Mouse (Mus musculus) large intestine, adult 2 months (tissue): ENCODE measurements around the gene Stat5a. TPM values are rescaled to one million over a fixed set of nuclear protein-coding genes. Genes with fewer than 3 reads are reported as not detected.
A peak's percentile ranks its signal among the peaks of the same experiment; 100 is the strongest.

Experiments used
- DNase-seq: peaks from one replicate; pipeline ENCODE4 v3.0.0-alpha.2; 2012; ENCODE audit warnings: low read depth, low spot score
- WGBS: fragments of 180-500 bp; shearing (Covaris S2); methylation state at CpG from one replicate; pipeline ENCODE4 v1.1.7; 2018; 5-methylcytosine and 5-hydroxymethylcytosine counted together
- polyA plus RNA-seq: library from polyadenylated mRNA; depleted of rRNA; stranded (reverse); fragments of >200 nt; gene quantifications from 2 replicates; pipeline ENCODE4 v1.2.3, GENCODE M21; 2012; rRNA removed

Stat5a gene
- polyA plus RNA-seq, 1 experiment, result 6.4 TPM

DNA sequence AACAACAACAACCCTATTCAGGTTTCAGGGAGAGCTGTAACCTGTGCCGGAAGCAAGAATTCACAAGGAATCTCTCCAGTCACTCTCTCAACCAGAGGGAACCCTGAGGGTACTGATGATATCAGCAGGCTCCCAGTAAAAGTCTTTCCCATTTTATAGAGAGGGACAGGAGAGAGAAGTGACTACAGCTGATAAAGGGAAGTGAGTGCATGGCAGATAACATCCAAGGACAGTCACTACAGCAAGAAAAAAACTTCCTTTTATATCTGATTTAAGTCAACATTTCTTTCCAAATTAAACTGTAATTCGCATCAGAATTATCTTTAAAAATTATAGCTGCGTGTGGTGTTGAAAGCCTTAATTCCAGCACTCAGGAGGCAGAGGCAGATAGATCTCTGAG lies 68.2 kb downstream of the Stat5a start:
- 81% methylated on average over 3 of the region's 3 CpGs for WGBS

DNA sequence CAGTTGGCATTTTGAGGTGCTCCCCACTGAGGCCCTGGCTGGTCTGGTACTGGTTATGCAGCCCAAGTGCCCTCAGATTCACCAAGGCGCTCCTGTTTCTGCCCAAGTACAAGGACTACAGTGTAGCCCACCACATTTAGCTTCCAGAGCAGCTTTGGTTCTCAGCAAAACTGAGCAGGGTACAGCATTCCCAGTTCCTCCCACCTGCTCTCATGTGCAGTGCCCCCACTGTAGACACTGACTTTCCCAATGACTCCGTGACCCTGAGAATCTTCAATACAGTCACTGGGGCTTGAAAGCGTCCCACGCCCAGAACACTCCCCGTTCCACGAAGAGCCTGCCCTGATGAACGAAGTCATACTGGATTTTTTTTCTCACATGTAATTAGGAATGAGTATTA lies 71.5 kb downstream of the Stat5a start:
- no peak for DNase-seq
- WGBS, result 35% methylated on average over 7 of the region's 7 CpGs

More for the DNA sequence above, 68.2 kb downstream of the Stat5a start:
- no peak for DNase-seq

DNA sequence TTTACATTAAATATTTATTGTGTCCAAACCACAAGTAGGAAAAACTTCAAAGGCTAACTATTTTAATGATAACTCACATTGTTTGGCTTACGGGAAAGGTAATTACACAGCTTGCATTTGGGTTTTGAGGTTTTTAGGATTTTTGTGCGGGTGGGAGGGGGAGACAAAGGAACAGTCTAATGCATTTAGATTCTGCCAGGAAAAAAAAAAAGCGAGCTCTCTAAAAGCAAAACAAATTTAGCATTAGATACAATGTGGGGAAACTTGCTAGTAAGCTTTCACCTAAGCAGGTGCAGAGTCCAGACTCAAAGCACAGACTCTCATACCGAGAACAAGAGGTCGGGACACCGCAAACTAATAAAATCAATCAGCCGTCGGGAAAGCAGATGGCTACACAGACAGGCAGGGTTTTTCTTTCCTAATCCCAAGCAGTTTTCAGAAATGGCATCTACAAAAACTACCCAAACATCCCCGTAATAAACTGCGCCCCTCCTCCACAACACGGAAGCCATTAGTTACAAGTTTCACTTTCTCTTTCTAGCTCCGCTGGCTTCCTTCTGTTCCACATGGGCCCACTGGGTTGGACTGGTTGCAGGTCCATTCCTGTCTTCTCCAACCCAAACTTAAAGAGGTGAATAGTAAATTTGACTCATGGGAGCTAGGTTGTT lies 72.2 kb downstream of the Stat5a start:
- WGBS, result 3% methylated on average over 12 of the region's 12 CpGs
- DNase-seq, result peak; percentile 59

Other genes with a start within 250 kb of the Stat5a start
- 88.6 and 112 TPM in 2 replicates for gene Nkiras2, start 240.1 kb upstream of the Stat5a start, polyA plus RNA-seq
- gene Dnajc7, start 239.2 kb upstream of the Stat5a start, polyA plus RNA-seq, result 53.6 and 60.9 TPM in 2 replicates
- gene Zfp385c, start 166.9 kb upstream of the Stat5a start, polyA plus RNA-seq, result 0.14 and 0.59 TPM in 2 replicates
- 6.2 and 11.5 TPM in 2 replicates for gene Dhx58, start 155.1 kb upstream of the Stat5a start, polyA plus RNA-seq
- gene Kat2a, start 146.9 kb upstream of the Stat5a start, polyA plus RNA-seq, result 23.5 and 26.7 TPM in 2 replicates
- not detected in 2 replicates for gene Hspb9, start 145.5 kb upstream of the Stat5a start, polyA plus RNA-seq
- 255 and 309 TPM in 2 replicates for gene Rab5c, start 121.1 kb upstream of the Stat5a start, polyA plus RNA-seq
- gene Kcnh4, start 99.4 kb upstream of the Stat5a start, polyA plus RNA-seq, result 0.06 and 0.08 TPM in 2 replicates
- gene Hcrt, start 96.4 kb upstream of the Stat5a start, polyA plus RNA-seq, result not detected in 2 replicates
- 8.5 and 9.8 TPM in 2 replicates for gene Ghdc, start 88.4 kb upstream of the Stat5a start, polyA plus RNA-seq
- 9.5 and 14.2 TPM in 2 replicates for gene Stat5b, start 8.6 kb upstream of the Stat5a start, polyA plus RNA-seq
- gene Stat3, start 80.2 kb downstream of the Stat5a start, polyA plus RNA-seq, result 102 and 120 TPM in 2 replicates
- gene Cavin1, start 111.5 kb downstream of the Stat5a start, polyA plus RNA-seq, result 33.4 and 36.4 TPM in 2 replicates
- 48.4 and 73.0 TPM in 2 replicates for gene Atp6v0a1, start 150.1 kb downstream of the Stat5a start, polyA plus RNA-seq
- 12.9 and 13.6 TPM in 2 replicates for gene Naglu, start 210.7 kb downstream of the Stat5a start, polyA plus RNA-seq
- 0.26 and 0.29 TPM in 2 replicates for gene Hsd17b1, start 219.1 kb downstream of the Stat5a start, polyA plus RNA-seq
- gene Coasy, start 223.2 kb downstream of the Stat5a start, polyA plus RNA-seq, result 38.1 and 46.5 TPM in 2 replicates
- gene Mlx, start 227.9 kb downstream of the Stat5a start, polyA plus RNA-seq, result 144 and 164 TPM in 2 replicates
- gene Psmc3ip, start 236.1 kb downstream of the Stat5a start, polyA plus RNA-seq, result 1.3 and 1.7 TPM in 2 replicates